Mouse (Mus musculus): Measurements from ENCODE around the gene Btbd35f28. TPM values are rescaled to one million over a fixed set of nuclear protein-coding genes. Genes with fewer than 3 reads are reported as not detected.
"Not testable (repeated sequence)": the region's sequence is repeated elsewhere in the genome, so short reads cannot be mapped to it uniquely, and the experiment has no call there.

The Btbd35f28 gene
- not detected in 2 replicates for total RNA-seq (2021)
- long read RNA-seq, result 0 reads

DNA sequence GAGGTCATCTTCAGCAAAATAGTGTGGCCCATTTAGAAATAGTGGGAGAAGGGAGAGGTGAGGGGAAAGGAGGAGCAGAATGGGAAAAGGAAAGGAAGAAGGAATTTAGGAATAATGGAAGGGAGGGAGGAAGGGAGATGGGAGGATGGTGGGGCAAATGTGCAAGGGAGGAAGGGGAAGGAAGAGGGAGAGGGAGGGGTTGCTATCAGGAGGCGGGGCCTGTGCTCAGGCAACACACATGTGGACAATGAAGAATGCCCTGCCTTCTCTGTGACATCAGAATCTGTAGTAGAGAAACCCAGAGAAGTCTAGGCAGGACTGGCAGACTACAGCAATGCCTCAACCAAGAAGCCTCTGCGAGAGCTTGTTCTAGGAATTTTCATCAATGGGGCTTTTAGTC lies at the start of gene Btbd35f28:
Gene Btbd35f28, plus strand, starts transcription at position 301 of the 400 bp plus-strand sequence.
- DNase-seq, result not testable (repeated sequence)

Other genes with a start within 250 kb of the Btbd35f28 start
- gene Btbd35f16, start 239.6 kb upstream of the Btbd35f28 start, total RNA-seq (2021), result not detected in 2 replicates
- not detected in 2 replicates for gene Btbd35f3, start 158.9 kb upstream of the Btbd35f28 start, total RNA-seq (2021)
- gene Btbd35f20, start 94.7 kb downstream of the Btbd35f28 start, total RNA-seq (2021), result not detected in 2 replicates
- not detected in 2 replicates for gene Btbd35f17, start 174.1 kb downstream of the Btbd35f28 start, total RNA-seq (2021)